Mouse (Mus musculus): ENCODE data around the gene Esrrg.

Esrrg gene

GRCm38 (mm10) chr1:187907407-187907806 lies 298.8 kb downstream of the Esrrg start:
- no peak for DNase-seq (ENCODE audit: low read depth, low spot score)

DNA sequence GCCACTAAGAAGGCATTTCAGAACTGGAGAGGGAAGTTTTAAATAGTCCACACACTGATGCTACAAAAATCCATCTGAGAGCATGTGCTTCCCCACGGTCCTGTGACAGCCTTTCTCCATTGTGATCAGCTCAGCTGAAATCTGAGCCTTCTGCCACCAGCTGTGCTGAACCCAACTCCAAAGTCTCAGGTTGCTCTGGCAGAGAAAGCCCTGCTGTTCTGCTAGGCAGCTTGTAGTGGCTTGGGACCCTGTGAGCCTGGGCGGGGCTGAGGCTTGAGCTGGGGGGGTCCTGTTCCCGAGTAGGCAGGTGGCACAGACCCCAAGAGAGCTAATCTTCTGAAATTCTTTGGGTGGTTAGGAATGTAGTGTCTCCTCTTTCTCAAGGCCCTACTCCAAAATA lies 299.3 kb downstream of the Esrrg start:
- no peak for DNase-seq (ENCODE audit: low read depth, low spot score)

- peak; percentile 10 for DNase-seq (ENCODE audit: low read depth, low spot score)
These were observed 302.1 kb downstream of the Esrrg start for GRCm38 (mm10) chr1:187910718-187911117.

GRCm38 (mm10) chr1:187911201-187911600 lies 302.6 kb downstream of the Esrrg start:
- DNase-seq (ENCODE audit: low read depth, low spot score) = no peak

- no peak for DNase-seq (ENCODE audit: low read depth, low spot score)
These were observed 309.7 kb downstream of the Esrrg start for GRCm38 (mm10) chr1:187918303-187918702.

- no peak for DNase-seq (ENCODE audit: low read depth, low spot score)
These were observed 310.3 kb downstream of the Esrrg start for GRCm38 (mm10) chr1:187918939-187919338.

DNA sequence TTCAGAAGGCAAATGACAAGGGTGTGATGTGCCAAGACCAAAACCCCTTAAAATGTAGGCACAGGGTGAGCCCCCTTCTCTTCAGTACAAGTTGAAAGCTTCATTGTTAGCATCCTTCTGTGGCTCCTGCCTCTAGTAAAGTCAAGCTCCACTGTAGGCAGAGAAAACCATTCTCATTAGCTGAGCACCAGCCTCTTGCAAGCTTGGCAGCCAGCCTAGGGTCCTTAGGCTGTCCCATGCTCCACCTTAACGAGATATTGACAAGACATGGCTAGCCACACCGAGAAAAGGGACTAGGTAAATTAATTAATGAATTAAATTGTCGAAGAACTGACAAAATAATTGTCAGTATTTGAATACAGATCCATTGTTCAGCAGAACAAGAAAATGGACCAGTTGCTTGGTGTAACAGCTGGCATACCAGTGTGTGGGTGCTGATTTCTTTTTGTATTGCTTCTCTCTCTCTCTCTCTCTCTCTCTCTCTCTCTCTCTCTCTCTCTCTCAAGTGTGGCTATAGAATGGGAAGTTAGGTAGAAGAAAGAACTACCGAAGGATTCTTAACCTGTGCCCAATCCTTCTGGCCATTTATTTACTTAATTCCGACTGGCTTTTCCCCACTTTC lies 311.7 kb downstream of the Esrrg start:
- no peak for DNase-seq (ENCODE audit: low read depth, low spot score)

DNA sequence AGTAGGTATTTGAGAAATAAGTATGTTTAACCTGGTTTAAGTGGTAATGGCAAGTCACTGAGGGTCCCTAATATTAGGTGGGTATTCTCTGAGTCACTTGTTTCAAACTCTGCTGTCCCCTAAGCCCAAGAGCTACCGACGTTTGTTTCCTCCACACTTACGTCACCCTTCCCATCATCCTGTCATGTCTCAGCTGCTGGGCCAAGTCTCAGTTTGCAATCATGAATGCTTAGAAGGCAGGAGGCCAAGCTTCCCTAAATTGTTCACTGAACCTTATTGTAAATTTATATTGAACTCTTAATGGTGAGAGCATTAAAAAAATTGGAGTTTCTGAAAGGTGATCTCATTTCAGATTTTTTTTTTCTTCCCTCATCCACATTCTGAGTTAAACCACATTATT lies 322.6 kb downstream of the Esrrg start:
- DNase-seq (ENCODE audit: low read depth, low spot score) = no peak

DNA sequence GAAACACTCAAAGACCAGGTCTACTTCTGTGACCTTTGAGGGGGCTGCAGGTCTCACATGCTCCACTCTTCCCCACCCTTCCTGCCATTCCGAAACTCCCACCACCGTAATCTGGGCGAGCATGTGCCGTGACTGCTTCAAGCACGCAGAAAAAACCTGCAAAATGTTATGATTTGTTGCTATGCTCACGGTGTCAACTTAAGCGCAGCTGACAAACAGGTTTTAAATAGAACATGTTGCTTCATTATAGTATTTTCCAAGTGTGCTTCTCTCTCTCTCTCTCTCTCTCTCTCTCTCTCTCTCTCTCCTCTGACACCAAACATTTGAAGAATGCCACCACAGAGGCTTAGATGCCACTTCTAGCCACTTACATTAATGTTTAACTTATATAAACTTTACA lies 330.1 kb downstream of the Esrrg start:
- no peak for DNase-seq (ENCODE audit: low read depth, low spot score)

DNA sequence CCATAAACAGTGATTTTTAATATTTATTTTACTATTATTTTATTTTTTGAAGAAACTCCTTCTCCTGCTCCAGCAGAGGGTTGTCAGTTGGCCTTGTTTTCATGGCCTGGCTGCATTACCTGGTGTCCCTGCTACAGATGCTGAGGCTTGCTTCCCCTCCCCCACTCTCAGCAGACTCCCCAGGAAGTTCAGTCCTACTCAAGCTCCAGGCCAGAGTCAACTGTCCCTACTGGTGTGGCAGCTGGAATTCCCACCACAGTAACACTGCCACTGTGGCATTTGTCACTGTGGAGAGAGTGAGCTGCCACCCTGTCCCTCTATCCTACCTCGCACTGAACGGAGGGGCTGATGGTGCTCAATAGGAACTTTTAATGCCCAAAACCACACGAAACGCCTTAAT lies 330.5 kb downstream of the Esrrg start:
- DNase-seq (ENCODE audit: low read depth, low spot score) = no peak

- no peak for DNase-seq (ENCODE audit: low read depth, low spot score)
These were observed 342.9 kb downstream of the Esrrg start for GRCm38 (mm10) chr1:187951506-187951905.

DNA sequence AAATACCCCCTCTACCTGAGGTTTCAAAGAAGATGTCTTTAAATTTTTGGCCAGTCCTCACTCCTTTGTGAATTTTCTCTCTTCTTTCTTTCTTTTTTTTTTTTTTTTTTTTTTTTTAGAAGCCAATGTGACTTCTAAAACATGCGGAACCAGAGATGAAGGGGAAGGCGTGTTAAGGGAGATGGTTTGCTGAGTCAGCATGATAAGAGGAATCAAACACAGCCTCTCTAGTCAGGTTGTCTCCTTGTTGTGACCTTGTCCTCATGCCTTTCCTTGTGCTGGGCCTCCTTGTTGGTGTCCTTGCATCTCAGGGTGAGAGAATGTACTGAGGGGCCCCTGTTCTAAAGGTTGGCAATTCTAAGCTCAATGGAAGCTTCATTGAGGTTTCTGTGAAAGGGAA lies 348.1 kb downstream of the Esrrg start:
- no peak for DNase-seq (ENCODE audit: low read depth, low spot score)

DNA sequence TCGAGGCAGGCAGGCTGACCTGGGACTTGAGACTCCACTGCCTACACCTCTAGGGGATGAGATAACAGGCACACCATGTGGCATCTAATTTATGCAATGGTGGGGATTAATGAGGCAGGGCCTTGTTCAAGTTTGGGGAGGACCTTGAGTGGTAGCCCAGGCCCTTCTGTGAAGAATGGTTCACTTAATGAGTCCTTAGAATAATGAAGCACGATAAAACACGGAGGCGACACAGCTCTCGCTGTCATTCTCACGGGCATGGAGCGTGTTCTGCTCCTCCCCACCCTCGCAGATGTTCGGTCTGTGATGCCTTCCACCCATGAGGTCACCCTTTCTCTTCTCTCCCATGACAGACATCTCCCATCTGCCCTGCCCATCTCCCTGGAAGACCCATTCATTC lies 350.6 kb downstream of the Esrrg start:
- DNase-seq (ENCODE audit: low read depth, low spot score) = no peak

DNA sequence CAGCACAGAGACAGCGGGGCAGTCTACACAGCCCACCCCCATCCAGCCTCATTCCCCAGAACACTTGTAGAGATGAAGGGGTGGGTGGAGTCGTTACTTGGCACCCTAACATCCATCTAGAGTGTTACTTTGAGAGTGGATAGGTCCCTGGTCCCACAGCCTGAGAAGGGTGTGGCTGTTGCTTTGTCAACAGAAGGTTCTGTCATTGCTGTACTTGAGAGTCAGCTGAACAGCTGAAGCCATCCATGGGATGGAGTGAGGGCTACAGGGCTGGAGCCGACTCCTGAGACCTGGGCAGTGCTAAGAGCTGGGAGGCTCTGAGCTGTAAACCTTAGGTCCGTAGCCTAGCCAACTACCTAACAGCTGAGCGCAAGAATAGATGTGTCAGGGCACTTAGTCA lies 352.9 kb downstream of the Esrrg start:
- DNase-seq (ENCODE audit: low read depth, low spot score) = no peak

DNA sequence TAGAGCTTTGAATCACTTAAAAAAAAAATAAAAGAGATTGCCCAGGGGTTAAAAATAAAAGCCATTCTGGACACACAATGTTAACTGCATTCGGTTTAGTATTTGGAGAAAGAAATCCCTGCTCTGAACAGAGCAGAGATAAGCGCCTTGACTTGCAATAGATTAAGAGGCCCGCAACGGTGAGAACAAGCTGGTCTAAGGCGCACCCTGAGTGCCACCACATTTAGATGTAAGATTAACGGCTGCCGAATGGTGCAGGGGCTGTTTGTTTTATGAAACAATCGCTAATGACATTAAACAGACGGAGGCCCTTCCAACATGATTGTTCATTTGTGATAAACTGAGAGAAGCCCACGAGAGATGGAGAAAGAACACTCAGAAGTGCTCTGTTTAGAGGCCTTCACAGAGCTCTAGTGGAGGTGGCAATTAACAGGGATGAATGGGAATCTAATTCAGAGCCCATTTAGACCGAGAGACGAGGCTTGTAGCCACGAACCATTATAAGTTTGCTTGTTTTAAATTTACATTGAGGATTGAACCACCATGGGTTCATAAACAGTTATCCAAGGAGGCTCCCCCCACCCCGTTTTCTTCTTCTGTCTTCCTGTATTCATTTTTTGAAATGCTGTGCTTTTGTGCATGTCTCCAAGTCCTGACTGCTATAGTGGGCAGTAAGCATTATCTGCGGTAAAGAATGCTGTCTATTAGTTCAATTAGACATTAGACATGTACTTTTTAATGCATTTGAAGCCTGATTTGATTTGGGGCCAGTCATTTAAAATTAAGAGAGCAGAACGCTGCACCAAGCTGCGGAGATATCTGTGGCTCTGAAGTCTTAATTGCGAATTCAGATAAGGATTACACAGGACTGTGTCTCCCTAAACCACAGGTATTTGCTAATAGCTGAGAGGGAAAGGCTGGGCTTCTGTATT lies 356.5 kb downstream of the Esrrg start:
- no peak for DNase-seq (ENCODE audit: low read depth, low spot score)

GRCm38 (mm10) chr1:187965921-187966320 lies 357.3 kb downstream of the Esrrg start:
- no peak for DNase-seq (ENCODE audit: low read depth, low spot score)

DNA sequence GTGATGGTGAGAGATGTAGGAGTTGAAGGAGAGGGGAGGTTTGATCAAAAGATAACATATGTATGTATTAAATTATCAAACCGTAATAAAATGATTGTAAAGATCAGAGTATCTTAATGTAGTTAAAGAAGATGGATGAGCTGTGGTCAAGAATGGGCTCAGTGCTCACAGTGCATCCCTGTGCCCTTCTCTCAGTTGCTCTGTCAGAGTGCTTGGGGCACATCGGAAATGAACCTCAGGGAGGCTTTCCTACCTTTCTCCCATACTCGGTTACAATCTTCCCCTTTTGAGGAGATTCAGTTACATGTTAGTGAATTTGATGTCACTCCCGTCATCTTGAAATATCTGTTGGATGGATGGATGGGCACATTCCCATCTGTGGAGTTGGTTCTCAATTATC lies 359.8 kb downstream of the Esrrg start:
- no peak for DNase-seq (ENCODE audit: low read depth, low spot score)

- no peak for DNase-seq (ENCODE audit: low read depth, low spot score)
These were observed 360.9 kb downstream of the Esrrg start for GRCm38 (mm10) chr1:187969491-187969890.

GRCm38 (mm10) chr1:187974396-187974795 lies 365.8 kb downstream of the Esrrg start:
- peak; percentile 43 for DNase-seq (ENCODE audit: low read depth, low spot score)

DNA sequence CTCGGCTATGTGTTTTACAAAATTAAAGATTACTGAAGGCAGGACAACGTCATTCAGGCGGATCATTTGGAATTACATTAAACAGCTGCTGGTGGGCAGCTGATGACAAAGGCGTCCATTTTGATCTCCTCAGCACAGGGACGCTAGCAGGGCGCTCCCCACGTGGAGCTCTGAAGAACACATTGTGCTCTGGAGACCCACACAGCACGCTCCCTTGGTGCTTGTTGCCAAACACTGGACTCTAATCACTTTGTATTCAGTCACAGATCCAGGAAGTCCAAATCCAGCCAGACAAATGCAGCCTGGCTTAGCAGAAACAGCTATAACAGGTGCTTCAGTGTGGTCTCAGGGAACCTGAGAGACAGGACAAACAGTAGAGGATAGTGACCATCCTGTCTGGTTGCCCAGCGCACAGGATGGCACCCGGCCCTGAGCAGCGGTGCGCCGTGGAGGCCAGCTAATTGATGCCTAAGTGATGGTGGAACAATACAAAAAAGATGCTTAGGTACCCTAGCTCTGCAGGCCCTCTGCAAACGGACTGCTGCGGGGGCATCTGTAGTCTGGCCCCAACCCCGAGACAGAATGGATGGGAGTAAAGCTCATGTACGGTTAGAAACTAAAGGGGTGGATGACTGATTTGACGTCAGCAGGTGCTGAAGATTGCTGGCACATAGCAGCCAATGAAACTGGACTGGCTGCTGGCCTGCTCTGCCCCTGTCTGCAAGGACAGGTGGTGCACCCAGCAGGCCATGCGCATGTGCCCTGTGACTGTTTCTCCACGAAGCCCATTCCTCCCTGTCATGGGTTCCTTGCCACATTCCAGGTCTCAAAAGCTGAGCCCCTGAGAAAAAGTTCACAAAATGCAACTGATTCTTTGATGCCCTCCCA lies 367.1 kb downstream of the Esrrg start:
- DNase-seq (ENCODE audit: low read depth, low spot score) = no peak

DNA sequence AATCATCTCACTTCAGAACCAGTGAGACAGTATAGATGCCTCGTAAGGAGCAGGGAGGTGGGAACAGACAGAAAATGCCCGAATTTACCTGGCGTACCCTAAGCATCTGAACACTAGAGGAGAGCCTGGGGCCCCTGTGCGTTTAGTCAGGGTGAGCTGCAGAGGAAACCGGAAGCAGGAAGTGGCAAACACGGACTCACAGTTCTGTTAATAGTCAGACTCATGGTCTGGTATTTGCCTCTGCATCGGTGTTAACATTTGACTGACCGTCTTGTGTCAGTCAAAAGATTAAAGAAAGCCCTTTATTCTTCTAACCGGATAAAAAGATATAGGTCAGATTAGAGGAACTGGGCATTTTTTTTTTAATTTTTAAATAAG lies 367.8 kb downstream of the Esrrg start:
- no peak for DNase-seq (ENCODE audit: low read depth, low spot score)

DNA sequence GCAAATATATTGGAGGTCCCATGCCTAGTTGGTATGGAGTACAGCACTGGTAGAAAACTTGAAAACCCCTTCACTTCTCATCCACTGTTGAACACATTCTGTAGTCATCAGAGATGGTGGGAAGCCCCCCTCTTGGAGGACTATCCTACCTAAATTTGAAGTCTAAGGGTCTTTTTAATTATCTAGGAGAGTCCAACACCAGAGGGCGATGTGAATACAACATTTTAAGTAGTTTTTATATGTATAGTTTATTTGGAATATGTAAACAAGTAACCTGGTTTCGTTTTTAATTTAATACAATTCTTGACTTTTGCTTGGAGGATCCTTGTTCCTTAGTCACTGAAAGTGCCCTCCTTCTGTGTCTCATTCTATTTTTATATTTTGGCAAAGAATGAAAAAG lies 372.4 kb downstream of the Esrrg start:
- no peak for DNase-seq (ENCODE audit: low read depth, low spot score)
